Mouse (Mus musculus) bone marrow macrophage, adult 2 months (primary cell): ENCODE data around the gene Flna.

ENCODE experiments used
- CTCF ChIP-seq: IDR thresholded peaks from 2 replicates; pipeline ENCODE4 v1.5.1; 2012; ENCODE audit warnings: low read depth, mild to moderate bottlenecking, low read length, moderate library complexity
- POLR2A ChIP-seq: IDR thresholded peaks from 2 replicates; pipeline ENCODE4 v1.6.1; 2012; ENCODE audit warnings: mild to moderate bottlenecking, low read depth, low read length, borderline replicate concordance

- TF ChIP-seq POLR2A = no peak
- TF ChIP-seq CTCF = no peak
These were observed 6.2 kb downstream of the Flna start for GRCm38 (mm10) chrX:74243396-74243795.
